Mouse (Mus musculus) myocyte (in vitro differentiated cells): ENCODE measurements around the gene Gm49373. TPM values are rescaled to one million over a fixed set of nuclear protein-coding genes. Genes with fewer than 3 reads are reported as not detected.

Source experiments
- H3K27me3 ChIP-seq: one replicate; pipeline ENCODE4 v1.6.1; 2011; ENCODE audit not compliant: control insufficient read depth, insufficient read depth, insufficient read length
- H3K36me3 ChIP-seq: one replicate; pipeline ENCODE4 v1.6.1; 2011; ENCODE audit not compliant: control insufficient read depth, insufficient read depth
- H3K4me2 ChIP-seq: one replicate; pipeline ENCODE4 v1.6.1; 2011; ENCODE audit warnings: low read depth, control low read depth
- H3K4me3 ChIP-seq: one replicate; pipeline ENCODE4 v1.5.1; 2011; ENCODE audit warnings: mild to moderate bottlenecking, control low read depth, moderate library complexity
- H3K79me2 ChIP-seq: one replicate; pipeline ENCODE4 v1.6.1; 2011; ENCODE audit not compliant: control insufficient read depth, insufficient read depth
- H3ac ChIP-seq: one replicate; pipeline ENCODE4 v1.6.1; 2011; ENCODE audit not compliant: control insufficient read depth, insufficient read length
- CEBPB ChIP-seq: IDR thresholded peaks from 2 replicates; pipeline ENCODE4 v1.6.1; 2011; ENCODE audit warnings: mild to moderate bottlenecking, moderate library complexity; ENCODE audit not compliant: poor library complexity, insufficient read depth, severe bottlenecking
- E2F4 ChIP-seq: IDR thresholded peaks from one replicate; pipeline ENCODE4 v1.6.1; 2011; ENCODE audit warnings: mild to moderate bottlenecking, control low read depth, moderate library complexity; ENCODE audit not compliant: insufficient read depth
- MAX ChIP-seq: IDR thresholded peaks from one replicate; pipeline ENCODE4 v1.6.1; 2011; ENCODE audit warnings: low read depth, mild to moderate bottlenecking, control low read depth
- MYOD1 ChIP-seq, 3 experiments: IDR thresholded peaks; one replicate each; pipeline ENCODE4 v1.6.1; 2011; ENCODE audit warnings: control low read depth in 2 of 3, low read depth in 2 of 3, mild to moderate bottlenecking in 2 of 3, moderate library complexity in 1 of 3; ENCODE audit not compliant: insufficient read length in 2 of 3, control insufficient read depth in 1 of 3
- MYOG ChIP-seq, 3 experiments: IDR thresholded peaks; one replicate each; pipeline ENCODE4 v1.6.1; 2011; ENCODE audit warnings: control low read depth in 2 of 3, low read depth in 2 of 3, mild to moderate bottlenecking in 2 of 3; ENCODE audit not compliant: insufficient read length in 2 of 3, control insufficient read depth in 1 of 3, insufficient read depth in 1 of 3
- POLR2A ChIP-seq: IDR thresholded peaks from one replicate; pipeline ENCODE4 v1.6.1; 2011; ENCODE audit warnings: low read depth, mild to moderate bottlenecking, control low read depth, moderate library complexity; ENCODE audit not compliant: insufficient read length
- POLR2AphosphoS2 ChIP-seq: IDR thresholded peaks from one replicate; pipeline ENCODE4 v1.6.1; 2011; ENCODE audit warnings: low read depth, control low read depth; ENCODE audit not compliant: insufficient read length
- REST ChIP-seq: IDR thresholded peaks from one replicate; pipeline ENCODE4 v1.6.1; 2011; ENCODE audit warnings: mild to moderate bottlenecking, control low read depth, moderate library complexity; ENCODE audit not compliant: insufficient read depth, insufficient read length
- SRF ChIP-seq: IDR thresholded peaks from one replicate; pipeline ENCODE4 v1.6.1; 2011; ENCODE audit warnings: low read depth; ENCODE audit not compliant: control insufficient read depth, insufficient read length
- TCF12 ChIP-seq: IDR thresholded peaks from one replicate; pipeline ENCODE4 v1.6.1; 2011; ENCODE audit warnings: mild to moderate bottlenecking, control low read depth; ENCODE audit not compliant: poor library complexity, insufficient read depth, severe bottlenecking
- TCF3 ChIP-seq: IDR thresholded peaks from one replicate; pipeline ENCODE4 v1.6.1; 2011; ENCODE audit warnings: low read depth, control low read depth; ENCODE audit not compliant: insufficient read length
- USF1 ChIP-seq: IDR thresholded peaks from one replicate; pipeline ENCODE4 v1.6.1; 2011; ENCODE audit warnings: low read depth, mild to moderate bottlenecking, control low read depth, moderate library complexity
- polyA plus RNA-seq: library from polyadenylated mRNA; unstranded; fragments of >200 nt; fragmentation: generic; extraction: Trizol; gene quantifications from one replicate; pipeline ENCODE4 v1.2.1, GENCODE M21; 2012; ENCODE audit warnings: missing spikeins

The Gm49373 gene
- polyA plus RNA-seq, 1 experiment, result 0.42 TPM

- no peak overlapping the region for H3K4me3 ChIP-seq
These were observed 35.4 kb downstream of the Gm49373 start for GRCm38 (mm10) chr9:21037481-21037891.

GRCm38 (mm10) chr9:21036666-21037065, 36.2 kb downstream of the Gm49373 start:
- no peak overlapping the region for H3K4me2 ChIP-seq
- H3K4me3 ChIP-seq, result no peak overlapping the region
- H3K36me3 ChIP-seq, result no peaks in the 10 kb centered on the region
- H3ac ChIP-seq, result no peak overlapping the region
- H3K79me2 ChIP-seq, result no peaks in the 10 kb centered on the region
- TF ChIP-seq MAX (no peak), CEBPB (no peak), E2F4 (no peak), TCF12 (no peak), USF1 (no peak), SRF (no peak), REST (no peak), TCF3 (no peak), POLR2A (no peak), POLR2AphosphoS2 (no peak), MYOD1 (IDR thresholded peaks at IDR 0.05; ENCODE audit: control insufficient read depth in 1 of 3, insufficient read length in 2 of 3, low read depth in 2 of 3) (no peak), MYOG (IDR thresholded peaks at IDR 0.05; ENCODE audit: control insufficient read depth in 1 of 3, insufficient read depth in 1 of 3, insufficient read length in 2 of 3, low read depth in 2 of 3) (no peak)
- H3K27me3 ChIP-seq, result peaks cover 40% of the 10 kb centered on the region

More at GRCm38 (mm10) chr9:21037481-21037891, 35.4 kb downstream of the Gm49373 start:
- Histone ChIP-seq H3K36me3 (no peaks in the 10 kb centered on the region), H3K79me2 (no peaks in the 10 kb centered on the region), H3K27me3 (peaks cover 40% of the 10 kb centered on the region), H3ac (no peak overlapping the region), H3K4me2 (no peak overlapping the region)
- TF ChIP-seq TCF3, result no peak
- no peak for TF ChIP-seq SRF
- TF ChIP-seq POLR2AphosphoS2, result no peak
- TF ChIP-seq E2F4, result no peak
- no peak for TF ChIP-seq TCF12
- no peak for TF ChIP-seq MYOG (IDR thresholded peaks at IDR 0.05; ENCODE audit: control insufficient read depth in 1 of 3, insufficient read depth in 1 of 3, insufficient read length in 2 of 3, low read depth in 2 of 3)
- no peak for TF ChIP-seq REST
- TF ChIP-seq USF1, result no peak
- no peak for TF ChIP-seq POLR2A
- no peak for TF ChIP-seq MAX
- TF ChIP-seq MYOD1 (IDR thresholded peaks at IDR 0.05; ENCODE audit: control insufficient read depth in 1 of 3, insufficient read length in 2 of 3, low read depth in 2 of 3), result no peak
- no peak for TF ChIP-seq CEBPB

GRCm38 (mm10) chr9:21036161-21036560, 36.7 kb downstream of the Gm49373 start:
- Histone ChIP-seq H3K36me3 (no peaks in the 10 kb centered on the region), H3K4me2 (no peak overlapping the region), H3K4me3 (no peak overlapping the region), H3K79me2 (no peaks in the 10 kb centered on the region), H3ac (no peak overlapping the region), H3K27me3 (peaks cover 40% of the 10 kb centered on the region)
- no peak for TF ChIP-seq POLR2AphosphoS2
- no peak for TF ChIP-seq CEBPB
- TF ChIP-seq MYOD1 (IDR thresholded peaks at IDR 0.05; ENCODE audit: control insufficient read depth in 1 of 3, insufficient read length in 2 of 3, low read depth in 2 of 3), result no peak
- no peak for TF ChIP-seq MYOG (IDR thresholded peaks at IDR 0.05; ENCODE audit: control insufficient read depth in 1 of 3, insufficient read depth in 1 of 3, insufficient read length in 2 of 3, low read depth in 2 of 3)
- no peak for TF ChIP-seq SRF
- no peak for TF ChIP-seq REST
- TF ChIP-seq MAX, result no peak

GRCm38 (mm10) chr9:21035586-21035985, 37.3 kb downstream of the Gm49373 start:
- Histone ChIP-seq H3K4me2 (no peak overlapping the region), H3K36me3 (no peaks in the 10 kb centered on the region), H3K4me3 (no peak overlapping the region), H3ac (no peak overlapping the region), H3K27me3 (peaks cover 40% of the 10 kb centered on the region), H3K79me2 (no peaks in the 10 kb centered on the region)
- TF ChIP-seq REST, result no peak
- TF ChIP-seq E2F4, result no peak
- no peak for TF ChIP-seq POLR2AphosphoS2
- no peak for TF ChIP-seq TCF12
- no peak for TF ChIP-seq CEBPB
- TF ChIP-seq TCF3, result no peak
- TF ChIP-seq SRF, result no peak
- TF ChIP-seq POLR2A, result no peak
- TF ChIP-seq MYOD1 (IDR thresholded peaks at IDR 0.05; ENCODE audit: control insufficient read depth in 1 of 3, insufficient read length in 2 of 3, low read depth in 2 of 3), result no peak
- TF ChIP-seq MYOG (IDR thresholded peaks at IDR 0.05; ENCODE audit: control insufficient read depth in 1 of 3, insufficient read depth in 1 of 3, insufficient read length in 2 of 3, low read depth in 2 of 3), result no peak
- TF ChIP-seq MAX, result no peak
- no peak for TF ChIP-seq USF1

- TF ChIP-seq USF1 (no peak), MYOD1 (IDR thresholded peaks at IDR 0.05; ENCODE audit: control insufficient read depth in 1 of 3, insufficient read length in 2 of 3, low read depth in 2 of 3) (no peak), MYOG (IDR thresholded peaks at IDR 0.05; ENCODE audit: control insufficient read depth in 1 of 3, insufficient read depth in 1 of 3, insufficient read length in 2 of 3, low read depth in 2 of 3) (no peak), REST (no peak), MAX (no peak), E2F4 (no peak), SRF (no peak), POLR2A (no peak), TCF3 (no peak), TCF12 (no peak), POLR2AphosphoS2 (no peak), CEBPB (no peak)
- Histone ChIP-seq H3K4me2 (no peak overlapping the region), H3K4me3 (no peak overlapping the region), H3K27me3 (peaks cover 40% of the 10 kb centered on the region), H3K36me3 (no peaks in the 10 kb centered on the region), H3ac (no peak overlapping the region), H3K79me2 (no peaks in the 10 kb centered on the region)
These were observed 38.3 kb downstream of the Gm49373 start for GRCm38 (mm10) chr9:21034481-21035085.
